Mouse (Mus musculus) limb, embryonic 10.5 days (tissue): ENCODE results near the gene Sh3gl1. TPM values are rescaled to one million over a fixed set of nuclear protein-coding genes. Genes with fewer than 3 reads are reported as not detected.
A peak's percentile ranks its signal among the peaks of the same experiment; 100 is the strongest.

ENCODE experiments used
- DNase-seq: peaks from one replicate; pipeline ENCODE4 v3.0.0-alpha.2; 2017; ENCODE audit warnings: low spot score
- H3K27ac ChIP-seq: fragments of 300-500 bp; sonication (generic); 2 replicates; pipeline ENCODE4 v1.5.1; 2016; ENCODE audit warnings: mild to moderate bottlenecking
- H3K27me3 ChIP-seq: fragments of 300-500 bp; sonication (generic); 2 replicates; pipeline ENCODE4 v1.6.1; 2016; ENCODE audit warnings: low read depth, mild to moderate bottlenecking; ENCODE audit not compliant: poor library complexity, severe bottlenecking
- H3K36me3 ChIP-seq: fragments of 300-500 bp; sonication (generic); 2 replicates; pipeline ENCODE4 v1.6.1; 2016; ENCODE audit warnings: mild to moderate bottlenecking, moderate library complexity
- H3K4me1 ChIP-seq: fragments of 300-500 bp; sonication (generic); 2 replicates; pipeline ENCODE4 v1.6.1; 2016
- H3K4me3 ChIP-seq: fragments of 300-500 bp; sonication (generic); 2 replicates; pipeline ENCODE4 v1.5.1; 2016; ENCODE audit warnings: mild to moderate bottlenecking, moderate library complexity
- H3K9me3 ChIP-seq: fragments of 300-500 bp; sonication (generic); replicated peaks from 2 replicates; pipeline ENCODE4 v1.6.1; 2016; ENCODE audit warnings: mild to moderate bottlenecking
- WGBS: fragments of 180-500 bp; shearing (Covaris S2); methylation state at CpG from one replicate; pipeline ENCODE4 v1.1.7; 2016; 5-methylcytosine and 5-hydroxymethylcytosine counted together
- polyA plus RNA-seq: library from polyadenylated mRNA; unstranded; fragments of >200 nt; fragmentation: Nextera tagmentation; extraction: Ambion mirVana; gene quantifications from 2 replicates; pipeline ENCODE4 v1.2.1, GENCODE M21; 2016

The Sh3gl1 gene
- polyA plus RNA-seq, 1 experiment from 2014 or later = 187 TPM

DNA sequence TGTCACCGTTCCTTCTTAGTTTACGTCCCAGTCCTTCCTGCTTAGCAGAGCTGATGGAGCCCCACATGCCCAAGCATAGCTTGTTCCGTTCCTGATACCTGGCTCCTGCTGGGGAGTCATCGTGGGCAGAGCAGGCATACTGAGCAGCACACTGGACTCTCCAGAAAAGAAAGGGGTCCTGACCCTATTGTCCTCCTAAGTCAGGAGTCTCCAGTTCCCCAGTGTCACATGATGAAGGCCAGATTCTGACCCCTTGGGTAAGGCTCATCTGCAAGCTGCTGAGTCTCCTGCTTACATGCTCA is 13.5 kb downstream of the Sh3gl1 start:
- Histone ChIP-seq H3K4me3 (no peak overlapping the region), H3K9me3 (no peaks in the 10 kb centered on the region), H3K4me1 (peaks cover 41% of the 10 kb centered on the region), H3K27ac (no peak overlapping the region), H3K36me3 (peaks cover 78% of the 10 kb centered on the region), H3K27me3 (no peaks in the 10 kb centered on the region)
- DNase-seq = no peak
- WGBS = 88% methylated on average over 4 of the region's 4 CpGs

DNA sequence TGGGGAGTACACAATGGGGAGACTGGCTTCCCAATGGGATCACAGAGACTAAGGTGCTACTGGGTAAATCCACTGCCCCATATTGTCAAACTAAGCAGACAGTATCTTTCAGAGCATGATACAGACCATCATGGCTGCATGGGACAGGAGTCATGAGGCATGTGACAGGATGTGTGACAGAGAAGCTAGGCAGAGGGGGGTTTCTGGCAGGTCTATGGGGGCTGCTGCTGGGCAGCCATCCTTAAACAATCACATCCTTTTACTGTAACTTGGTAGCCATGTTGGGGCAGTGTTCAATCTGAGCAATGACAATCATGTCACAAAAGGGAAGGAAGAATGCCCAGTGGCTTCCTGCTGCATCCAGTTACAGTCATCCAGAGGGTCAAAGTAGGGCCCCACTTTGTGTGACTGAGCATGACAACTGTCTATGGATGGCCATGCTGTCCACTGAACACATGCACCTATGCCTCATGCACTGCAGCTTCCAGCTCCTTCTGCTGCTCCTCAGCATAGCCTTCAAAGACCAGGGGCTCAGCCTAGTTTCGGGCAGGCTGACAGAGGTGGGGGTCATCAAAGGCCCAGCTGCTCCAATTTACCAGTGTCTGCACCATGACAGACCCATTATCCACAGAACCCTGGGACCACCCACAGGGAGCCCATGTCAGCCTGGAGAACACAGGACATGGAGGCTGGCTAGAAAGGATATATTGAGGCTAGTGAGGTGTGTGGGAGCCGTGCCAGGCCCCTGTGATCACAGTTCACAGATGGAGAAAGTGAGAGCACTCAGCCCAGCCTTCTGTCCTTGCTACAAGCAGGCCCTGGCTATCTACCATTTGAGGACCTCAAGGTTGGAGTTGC is 14.1 kb downstream of the Sh3gl1 start:
- Histone ChIP-seq H3K9me3 (no peaks in the 10 kb centered on the region), H3K36me3 (peaks cover 79% of the 10 kb centered on the region), H3K4me1 (peaks cover 36% of the 10 kb centered on the region), H3K4me3 (no peak overlapping the region), H3K27me3 (no peaks in the 10 kb centered on the region), H3K27ac (no peak overlapping the region)
- no peak for DNase-seq
- WGBS = 61% methylated on average over 2 of the region's 2 CpGs

DNA sequence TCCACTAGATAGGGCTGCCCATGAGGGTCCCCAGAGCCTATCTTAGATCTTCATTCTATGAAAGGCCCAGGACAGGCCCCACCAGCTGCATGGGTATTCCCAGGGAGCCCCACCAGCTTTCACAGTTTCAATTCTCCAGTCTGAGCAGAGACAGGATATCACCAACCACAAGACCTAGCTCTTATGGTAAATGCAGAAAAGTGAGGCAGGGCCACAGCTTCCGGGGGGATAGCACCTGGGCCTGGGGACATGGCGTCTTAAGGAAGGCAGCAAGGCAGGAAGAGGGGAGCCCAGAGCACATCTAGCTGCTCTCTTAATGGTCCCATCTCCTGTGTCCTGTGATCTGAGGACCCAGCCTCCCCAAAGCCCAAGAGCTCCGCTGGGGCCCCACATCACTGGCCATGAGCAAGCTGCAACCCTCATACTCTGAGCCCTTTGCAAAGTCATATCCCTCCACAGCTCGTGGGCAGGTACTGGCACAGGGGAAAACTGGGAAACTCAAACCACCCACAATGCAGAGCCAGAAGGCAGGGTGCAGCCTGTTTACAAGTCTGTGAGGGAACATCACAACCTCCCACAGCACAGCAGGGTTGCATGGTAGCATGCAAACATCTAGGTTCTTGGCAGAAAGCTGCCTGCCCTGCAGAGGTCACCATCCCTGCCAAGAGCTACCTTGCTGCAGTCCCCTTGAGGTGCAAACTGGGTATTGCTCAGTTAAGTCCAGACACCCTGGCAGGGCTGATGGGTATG is 15.1 kb downstream of the Sh3gl1 start:
- Histone ChIP-seq H3K27ac (0 out of 2 replicates have a peak overlapping the region, but pooled peaks have one; percentile 15), H3K4me3 (no peak overlapping the region), H3K27me3 (no peaks in the 10 kb centered on the region), H3K36me3 (peaks cover 84% of the 10 kb centered on the region), H3K9me3 (no peaks in the 10 kb centered on the region), H3K4me1 (peaks cover 27% of the 10 kb centered on the region; the same call in 1 of the 2 replicates)
- no peak for DNase-seq
- 84% methylated on average over 4 of the region's 4 CpGs for WGBS

DNA sequence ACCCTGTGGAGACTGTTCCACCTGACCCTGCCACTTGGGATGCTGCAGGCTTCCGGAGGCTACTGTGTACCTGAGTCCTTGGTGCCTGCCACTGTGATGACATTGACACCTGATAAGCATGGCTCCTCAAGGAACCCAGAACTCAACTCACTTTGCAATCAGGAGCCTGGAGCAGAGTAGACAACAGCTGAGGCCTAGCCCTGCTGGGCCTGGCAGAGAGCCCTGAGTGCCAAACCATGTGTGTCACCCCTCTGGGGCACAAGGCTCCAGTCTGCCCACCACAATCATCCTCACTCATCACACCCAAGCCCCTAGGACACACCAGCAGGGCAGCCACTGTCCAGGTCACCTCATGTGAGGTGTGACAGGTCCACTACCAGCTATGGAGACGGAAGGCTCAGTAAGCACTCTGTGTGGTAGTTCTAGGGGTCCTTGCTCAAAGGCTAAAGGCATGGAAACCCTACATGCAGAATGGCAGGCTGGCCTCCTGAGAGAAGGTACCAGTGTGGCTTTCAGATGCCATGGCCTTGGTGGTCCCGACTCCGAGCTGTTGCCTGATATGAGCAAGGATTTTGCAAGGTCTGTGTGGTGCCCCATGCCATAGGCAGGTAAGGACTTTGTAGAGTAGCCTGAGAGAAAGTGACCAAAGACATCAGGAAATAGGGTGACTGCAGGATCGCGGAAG is 15.9 kb downstream of the Sh3gl1 start:
- no peaks in the 10 kb centered on the region for H3K9me3 ChIP-seq
- DNase-seq = no peak
- H3K4me3 ChIP-seq = no peak overlapping the region
- WGBS = 97% methylated on average over 6 of the region's 6 CpGs
- H3K27me3 ChIP-seq = no peaks in the 10 kb centered on the region
- peaks cover 27% of the 10 kb centered on the region; the same call in 1 of the 2 replicates for H3K4me1 ChIP-seq
- H3K27ac ChIP-seq = no peak overlapping the region
- peaks cover 92% of the 10 kb centered on the region for H3K36me3 ChIP-seq

DNA sequence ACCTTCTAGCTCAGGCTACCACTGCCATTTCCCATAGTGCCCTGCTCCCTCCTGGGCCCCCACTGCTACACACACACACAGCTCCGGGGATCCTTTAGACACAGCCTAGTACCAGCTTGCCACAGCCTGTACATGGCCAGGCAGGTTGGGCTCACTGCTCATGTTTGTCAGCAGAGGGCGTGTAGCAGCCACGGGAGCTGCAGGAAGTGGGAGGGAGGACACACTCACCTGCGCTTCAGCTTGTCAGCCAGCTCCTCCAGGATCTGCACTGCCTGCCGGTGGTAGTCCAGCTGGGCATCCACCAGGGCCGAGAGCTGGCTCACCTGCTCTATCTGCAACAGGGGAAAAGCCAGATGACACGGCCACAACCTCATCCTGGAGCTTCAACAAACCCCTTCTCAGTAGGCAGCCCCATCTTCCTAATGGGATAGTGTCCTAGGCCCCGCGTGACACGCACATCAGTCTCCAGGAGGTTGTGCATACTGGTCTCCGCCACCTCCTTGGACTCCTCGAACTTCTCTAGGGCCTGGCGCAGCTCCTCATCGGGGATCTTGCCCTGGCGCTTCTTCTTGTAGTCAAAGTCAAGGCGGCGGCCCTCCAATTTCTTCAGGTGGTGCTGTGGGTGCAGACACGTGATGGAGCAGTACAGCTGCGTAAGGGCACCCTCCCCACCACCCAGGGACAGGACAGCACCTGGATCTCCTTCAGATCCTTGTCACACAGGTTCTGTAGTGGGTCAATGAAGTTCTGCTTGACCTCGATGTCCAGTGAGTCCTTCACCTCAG is 17.9 kb downstream of the Sh3gl1 start:
- H3K4me3 ChIP-seq = no peak overlapping the region
- 77% methylated on average over 20 of the region's 20 CpGs for whole genome bisulfite sequencing
- H3K36me3 ChIP-seq = peaks cover 93% of the 10 kb centered on the region
- no peaks in the 10 kb centered on the region for H3K27me3 ChIP-seq
- DNase-seq = no peak
- H3K27ac ChIP-seq = no peak overlapping the region
- no peaks in the 10 kb centered on the region for H3K9me3 ChIP-seq
- H3K4me1 ChIP-seq = peaks cover 13% of the 10 kb centered on the region; the same call in 1 of the 2 replicates

DNA sequence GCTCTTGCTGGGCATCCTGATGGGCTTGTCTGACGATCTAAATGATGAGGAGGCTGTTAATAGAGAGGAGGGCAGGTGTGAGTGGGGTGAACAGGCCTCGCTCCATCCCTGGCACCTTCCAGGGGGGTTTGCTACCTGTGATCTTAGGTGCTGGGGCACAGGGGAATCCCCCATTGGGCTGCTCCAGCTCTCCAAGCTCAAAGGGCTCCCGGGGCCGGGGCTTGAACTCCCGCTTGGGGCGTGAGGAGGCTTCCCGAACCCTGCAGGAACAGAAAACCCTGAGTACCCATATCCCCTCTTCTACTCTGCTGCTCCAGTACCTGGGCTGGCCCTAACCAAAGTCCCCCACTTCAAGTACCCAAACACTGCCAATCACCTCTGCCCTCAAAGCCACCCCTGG is 18.6 kb downstream of the Sh3gl1 start:
- Histone ChIP-seq H3K27ac (no peak overlapping the region), H3K4me3 (no peak overlapping the region), H3K4me1 (peaks cover 8% of the 10 kb centered on the region; the same call in 1 of the 2 replicates), H3K36me3 (peaks cover 93% of the 10 kb centered on the region), H3K27me3 (no peaks in the 10 kb centered on the region), H3K9me3 (no peaks in the 10 kb centered on the region)
- WGBS = 90% methylated on average over 7 of the region's 7 CpGs
- DNase-seq = no peak

DNA sequence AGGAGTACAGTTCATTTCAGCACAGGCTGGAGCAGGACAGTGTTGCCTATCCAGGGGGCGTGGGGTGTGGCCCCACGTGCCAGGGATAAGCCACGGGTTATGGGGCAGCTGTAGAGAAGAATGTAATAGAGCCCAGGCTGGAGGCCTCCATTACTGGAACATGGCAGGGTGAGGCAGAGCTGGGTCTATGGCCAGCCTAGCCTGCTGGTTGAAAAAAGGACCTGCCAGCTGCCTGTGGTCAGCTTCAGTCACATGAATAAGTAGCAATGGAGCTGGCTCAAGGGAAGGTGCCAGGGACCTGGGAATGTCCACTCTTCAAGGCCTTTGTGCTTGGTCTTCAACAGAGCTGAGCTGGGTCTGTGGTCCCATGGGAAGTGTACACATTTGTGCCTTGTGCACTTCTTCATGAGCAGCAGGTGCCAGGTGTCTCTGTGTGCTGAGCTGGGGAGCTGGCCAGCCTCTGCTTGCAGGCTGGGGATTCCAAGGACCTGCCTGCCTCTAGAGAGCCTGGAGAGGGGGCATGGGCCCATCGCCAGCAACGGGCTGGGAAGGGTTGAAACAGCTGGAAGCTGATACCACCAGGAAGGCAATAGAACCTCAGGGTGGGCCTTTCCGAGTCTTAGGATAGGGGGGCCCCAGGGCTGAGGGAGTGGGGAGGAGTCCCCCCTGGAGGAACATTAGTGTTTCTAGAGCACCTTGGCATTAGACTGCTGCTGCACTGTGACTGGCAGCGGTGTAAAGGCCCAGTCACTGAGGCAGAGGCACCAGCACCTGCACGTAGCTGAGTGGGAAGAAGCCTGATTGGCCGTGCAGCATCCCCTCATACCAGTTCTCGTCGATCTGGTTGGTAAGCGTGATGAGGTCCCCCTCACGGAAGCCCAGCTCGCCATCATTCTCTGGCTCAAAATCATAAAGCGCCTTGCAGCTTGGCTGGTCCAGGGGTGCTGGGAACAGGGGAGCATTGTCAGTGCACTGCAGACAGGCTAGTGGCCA is 19.3 kb downstream of the Sh3gl1 start:
- Histone ChIP-seq H3K27me3 (no peaks in the 10 kb centered on the region), H3K36me3 (peaks cover 91% of the 10 kb centered on the region), H3K27ac (no peak overlapping the region), H3K4me1 (peaks cover 4% of the 10 kb centered on the region; the same call in 1 of the 2 replicates), H3K9me3 (no peaks in the 10 kb centered on the region), H3K4me3 (no peak overlapping the region)
- DNase-seq = no peak
- WGBS = 85% methylated on average over 15 of the region's 15 CpGs

DNA sequence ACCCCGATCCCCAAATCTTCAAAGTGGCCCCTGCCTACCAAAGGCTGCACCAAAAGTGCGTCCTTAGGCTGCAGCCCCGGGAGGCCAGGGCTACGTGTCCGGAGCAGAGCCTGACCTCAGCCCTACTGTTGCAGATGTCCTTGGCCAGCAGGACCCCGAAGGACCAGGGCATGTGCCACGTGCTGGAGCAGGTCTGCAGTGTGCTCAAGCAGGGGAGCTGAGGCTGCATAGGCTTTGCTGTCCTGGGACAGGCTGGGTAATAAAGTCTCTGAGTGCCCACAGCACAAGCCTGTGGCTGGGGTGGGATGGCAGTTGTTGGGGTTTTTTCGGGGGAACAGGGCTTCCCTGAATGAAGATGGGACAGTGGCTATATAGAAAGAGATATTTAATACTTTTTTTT is 20.1 kb downstream of the Sh3gl1 start:
- H3K36me3 ChIP-seq = peaks cover 95% of the 10 kb centered on the region
- H3K27ac ChIP-seq = no peak overlapping the region
- H3K4me1 ChIP-seq = peaks cover 4% of the 10 kb centered on the region; the same call in 1 of the 2 replicates
- H3K9me3 ChIP-seq = no peaks in the 10 kb centered on the region
- WGBS = 90% methylated on average over 8 of the region's 8 CpGs
- no peak overlapping the region for H3K4me3 ChIP-seq
- H3K27me3 ChIP-seq = no peaks in the 10 kb centered on the region
- no peak for DNase-seq

DNA sequence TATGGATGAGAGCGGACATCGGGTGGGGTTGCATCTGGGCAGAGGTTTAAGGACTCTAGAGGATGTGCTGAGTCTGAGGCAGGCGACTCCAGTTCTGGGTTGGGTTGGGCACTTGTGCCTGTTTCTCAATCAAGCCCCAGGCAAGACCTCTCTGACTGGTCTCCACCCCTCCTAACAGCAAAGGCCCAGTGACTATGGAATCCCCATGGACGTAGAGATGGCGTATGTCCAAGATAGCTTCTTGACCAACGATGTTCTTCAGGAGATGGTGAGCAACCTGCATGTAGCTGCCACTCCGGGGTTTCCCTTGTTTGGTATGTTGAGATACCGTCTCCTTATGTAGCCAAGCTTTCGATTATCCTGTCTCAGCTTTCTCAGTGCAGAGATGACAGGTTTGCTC is 21.1 kb downstream of the Sh3gl1 start:
- H3K36me3 ChIP-seq = peaks cover 97% of the 10 kb centered on the region
- no peaks in the 10 kb centered on the region for H3K9me3 ChIP-seq
- H3K4me3 ChIP-seq = no peak overlapping the region
- H3K27me3 ChIP-seq = no peaks in the 10 kb centered on the region
- H3K4me1 ChIP-seq = peaks cover 10% of the 10 kb centered on the region
- no peak overlapping the region for H3K27ac ChIP-seq
- 94% methylated on average over 9 of the region's 9 CpGs for WGBS
- no peak for DNase-seq

DNA sequence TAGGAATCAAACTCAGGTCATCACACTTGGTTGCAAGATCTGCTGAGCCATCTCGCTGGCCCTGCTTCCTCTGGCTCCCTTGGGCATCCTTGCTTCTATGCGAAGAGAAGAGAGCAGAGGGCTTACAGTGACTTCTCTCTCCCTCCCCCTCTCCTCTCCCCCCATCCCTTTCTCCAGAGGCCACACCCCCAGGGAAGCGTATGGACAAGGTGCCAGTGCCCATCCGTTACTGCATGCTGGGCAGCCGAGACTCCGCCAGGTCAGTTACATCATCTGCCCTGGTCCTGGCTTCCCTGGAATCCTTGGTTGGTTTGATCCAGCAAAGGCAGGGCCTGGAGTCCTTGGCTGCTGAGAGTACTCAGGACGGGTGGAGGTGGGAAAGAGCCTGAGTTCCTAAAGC is 25.0 kb downstream of the Sh3gl1 start:
- Histone ChIP-seq H3K27me3 (no peaks in the 10 kb centered on the region), H3K4me1 (peaks cover 32% of the 10 kb centered on the region), H3K27ac (no peak overlapping the region), H3K4me3 (no peak overlapping the region), H3K9me3 (no peaks in the 10 kb centered on the region), H3K36me3 (peaks cover 60% of the 10 kb centered on the region)
- WGBS = 88% methylated on average over 7 of the region's 7 CpGs
- no peak for DNase-seq

DNA sequence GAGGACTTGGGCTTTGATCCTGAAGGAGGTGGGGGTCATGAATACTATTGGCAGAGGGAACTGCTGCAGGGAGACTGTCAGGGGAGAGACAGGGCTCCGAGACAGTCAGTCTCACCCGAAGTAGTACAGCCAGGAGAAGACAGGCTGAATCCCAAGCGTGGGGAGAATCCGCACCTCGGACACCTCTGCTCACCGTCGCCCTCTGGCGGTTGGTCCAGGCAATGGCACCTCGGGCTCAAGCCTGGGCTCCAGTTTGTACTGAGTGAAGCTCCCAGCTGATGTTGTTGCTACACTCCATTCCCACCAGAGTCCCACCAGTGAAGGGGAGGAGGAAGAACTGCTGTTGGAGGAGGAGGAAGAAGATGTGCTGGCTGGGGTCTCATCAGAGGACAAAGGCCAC is 25.8 kb downstream of the Sh3gl1 start:
- peaks cover 32% of the 10 kb centered on the region for H3K4me1 ChIP-seq
- peak; percentile 92 for DNase-seq
- no peaks in the 10 kb centered on the region for H3K27me3 ChIP-seq
- no peak overlapping the region for H3K27ac ChIP-seq
- peaks cover 52% of the 10 kb centered on the region for H3K36me3 ChIP-seq
- H3K9me3 ChIP-seq = no peaks in the 10 kb centered on the region
- 12% methylated on average over 9 of the region's 9 CpGs for WGBS
- peak overlapping the region; percentile 88 for H3K4me3 ChIP-seq
